Mouse (Mus musculus): ENCODE results near the gene Cfdp1. TPM values are rescaled to one million over a fixed set of nuclear protein-coding genes. Genes with fewer than 3 reads are reported as not detected.
"Not testable (repeated sequence)": the region's sequence is repeated elsewhere in the genome, so short reads cannot be mapped to it uniquely, and the experiment has no call there.

The Cfdp1 gene
- polyA plus RNA-seq, 1 experiment from 2014 or later = 184 TPM

GRCm38 (mm10) chr8:111877711-111878110 is 23.6 kb upstream of the Cfdp1 start:
- H3K4me2 ChIP-seq = no peak overlapping the region
- H3K9ac ChIP-seq = no peak overlapping the region
- H3K4me3 ChIP-seq = no peak overlapping the region
- ATAC-seq = no peak
- no peak overlapping the region for H3K27ac ChIP-seq
- peaks cover 9% of the 10 kb centered on the region for H3K4me1 ChIP-seq
- H3K9me3 ChIP-seq (replicated peaks) = no peaks in the 10 kb centered on the region
- H3K27me3 ChIP-seq = no peaks in the 10 kb centered on the region
- no peaks in the 10 kb centered on the region for H3K36me3 ChIP-seq (ENCODE audit: poor library complexity, severe bottlenecking)
- WGBS = 71% methylated on average over 9 of the region's 9 CpGs

- peak within 1 kb of the TSS; percentile 55 for H3K27ac ChIP-seq
- no peaks in the 10 kb centered on the region for H3K9me3 ChIP-seq (replicated peaks)
- H3K9ac ChIP-seq = peak within 1 kb of the TSS; percentile 50
- no peaks in the 10 kb centered on the region for H3K36me3 ChIP-seq (ENCODE audit: poor library complexity, severe bottlenecking)
- H3K27me3 ChIP-seq = no peaks in the 10 kb centered on the region
- under 1% methylated on average over 32 of the region's 53 CpGs for WGBS
- peaks cover 9% of the 10 kb centered on the region for H3K4me1 ChIP-seq
- peak; percentile 98 for ATAC-seq
- H3K4me2 ChIP-seq = peak within 1 kb of the TSS; percentile 61
- H3K4me3 ChIP-seq = peak within 1 kb of the TSS; percentile 69
Measured at GRCm38 (mm10) chr8:111876355-111876948, 22.4 kb upstream of the Cfdp1 start, which contains the start of gene Tmem170. Tmem170 (minus strand) TSS chr8:111876750.

GRCm38 (mm10) chr8:111875758-111876157 is 21.7 kb upstream of the Cfdp1 start:
- peak overlapping the region; percentile 61 for H3K4me2 ChIP-seq
- H3K9ac ChIP-seq = peak overlapping the region; percentile 50
- no peaks in the 10 kb centered on the region for H3K36me3 ChIP-seq (ENCODE audit: poor library complexity, severe bottlenecking)
- H3K27ac ChIP-seq = no peak overlapping the region
- 28% methylated on average over 9 of the region's 9 CpGs for WGBS
- H3K4me1 ChIP-seq = peaks cover 9% of the 10 kb centered on the region
- H3K4me3 ChIP-seq = peak overlapping the region; percentile 69
- no peak for ATAC-seq
- H3K9me3 ChIP-seq (replicated peaks) = no peaks in the 10 kb centered on the region
- no peaks in the 10 kb centered on the region for H3K27me3 ChIP-seq

GRCm38 (mm10) chr8:111871278-111871677 is 17.2 kb upstream of the Cfdp1 start:
- H3K27ac ChIP-seq = no peak overlapping the region
- no peak for ATAC-seq
- H3K36me3 ChIP-seq (ENCODE audit: poor library complexity, severe bottlenecking) = no peaks in the 10 kb centered on the region
- H3K9me3 ChIP-seq (replicated peaks) = no peaks in the 10 kb centered on the region
- no peak overlapping the region for H3K9ac ChIP-seq
- H3K27me3 ChIP-seq = no peaks in the 10 kb centered on the region
- H3K4me1 ChIP-seq = peaks cover 9% of the 10 kb centered on the region
- H3K4me2 ChIP-seq = no peak overlapping the region
- 84% methylated on average over 3 of the region's 3 CpGs for WGBS
- H3K4me3 ChIP-seq = no peak overlapping the region

- Histone ChIP-seq H3K4me1 (peaks cover 2% of the 10 kb centered on the region; the same call in 1 of the 2 replicates), H3K27me3 (no peaks in the 10 kb centered on the region), H3K4me3 (no peak overlapping the region), H3K27ac (no peak overlapping the region), H3K9me3 (replicated peaks) (no peaks in the 10 kb centered on the region), H3K36me3 (ENCODE audit: poor library complexity, severe bottlenecking) (peaks cover 7% of the 10 kb centered on the region; the same call in 1 of the 2 replicates), H3K9ac (no peak overlapping the region), H3K4me2 (no peak overlapping the region)
- no peak for ATAC-seq
- WGBS = 83% methylated on average over 3 of the region's 3 CpGs
Measured at GRCm38 (mm10) chr8:111870379-111870778, 16.3 kb upstream of the Cfdp1 start.

- Histone ChIP-seq H3K36me3 (ENCODE audit: poor library complexity, severe bottlenecking) (peaks cover 10% of the 10 kb centered on the region; the same call in 1 of the 2 replicates), H3K27me3 (no peaks in the 10 kb centered on the region), H3K4me3 (no peak overlapping the region), H3K4me1 (no peaks in the 10 kb centered on the region), H3K4me2 (no peak overlapping the region), H3K9ac (no peak overlapping the region), H3K27ac (no peak overlapping the region), H3K9me3 (replicated peaks) (no peaks in the 10 kb centered on the region)
- 43% methylated on average over 2 of the region's 2 CpGs for WGBS
- no peak for ATAC-seq
Measured at GRCm38 (mm10) chr8:111868664-111869063, 14.6 kb upstream of the Cfdp1 start.

- Histone ChIP-seq H3K36me3 (ENCODE audit: poor library complexity, severe bottlenecking) (peaks cover 10% of the 10 kb centered on the region; the same call in 1 of the 2 replicates), H3K27me3 (no peaks in the 10 kb centered on the region), H3K9me3 (replicated peaks) (no peaks in the 10 kb centered on the region), H3K27ac (no peak overlapping the region), H3K4me1 (no peaks in the 10 kb centered on the region), H3K4me3 (no peak overlapping the region), H3K9ac (no peak overlapping the region), H3K4me2 (no peak overlapping the region)
- ATAC-seq = no peak
- WGBS = 96% methylated on average over 6 of the region's 6 CpGs
Measured at GRCm38 (mm10) chr8:111865857-111866256, 11.8 kb upstream of the Cfdp1 start.

- Histone ChIP-seq H3K9ac (no peak overlapping the region), H3K4me1 (no peaks in the 10 kb centered on the region), H3K27ac (no peak overlapping the region), H3K27me3 (no peaks in the 10 kb centered on the region), H3K4me2 (no peak overlapping the region), H3K9me3 (replicated peaks) (no peaks in the 10 kb centered on the region), H3K36me3 (ENCODE audit: poor library complexity, severe bottlenecking) (peaks cover 10% of the 10 kb centered on the region; the same call in 1 of the 2 replicates), H3K4me3 (no peak overlapping the region)
- ATAC-seq = no peak
- 95% methylated on average over 8 of the region's 8 CpGs for WGBS
Measured at GRCm38 (mm10) chr8:111865130-111865852, 11.2 kb upstream of the Cfdp1 start.

GRCm38 (mm10) chr8:111864648-111865047 is 10.6 kb upstream of the Cfdp1 start:
- Histone ChIP-seq H3K9me3 (replicated peaks) (no peaks in the 10 kb centered on the region), H3K27ac (no peak overlapping the region), H3K4me3 (no peak overlapping the region), H3K4me2 (no peak overlapping the region), H3K27me3 (no peaks in the 10 kb centered on the region), H3K4me1 (no peaks in the 10 kb centered on the region), H3K9ac (no peak overlapping the region), H3K36me3 (ENCODE audit: poor library complexity, severe bottlenecking) (peaks cover 10% of the 10 kb centered on the region; the same call in 1 of the 2 replicates)
- WGBS = 96% methylated on average over 8 of the region's 8 CpGs
- ATAC-seq = no peak

- no peak overlapping the region for H3K4me3 ChIP-seq
- no peaks in the 10 kb centered on the region for H3K27me3 ChIP-seq
- no peaks in the 10 kb centered on the region for H3K4me1 ChIP-seq
- H3K4me2 ChIP-seq = no peak overlapping the region
- H3K9me3 ChIP-seq (replicated peaks) = no peaks in the 10 kb centered on the region
- no peak for ATAC-seq
- 89% methylated on average over 4 of the region's 4 CpGs for WGBS
- peaks cover 10% of the 10 kb centered on the region; the same call in 1 of the 2 replicates for H3K36me3 ChIP-seq (ENCODE audit: poor library complexity, severe bottlenecking)
- no peak overlapping the region for H3K9ac ChIP-seq
- no peak overlapping the region for H3K27ac ChIP-seq
Measured at GRCm38 (mm10) chr8:111863280-111863679, 9.2 kb upstream of the Cfdp1 start.

GRCm38 (mm10) chr8:111855977-111856376 is 1.9 kb upstream of the Cfdp1 start:
- ATAC-seq = no peak
- WGBS = 90% methylated on average over 12 of the region's 12 CpGs
- Histone ChIP-seq H3K27me3 (no peaks in the 10 kb centered on the region), H3K9ac (no peak overlapping the region), H3K9me3 (replicated peaks) (no peaks in the 10 kb centered on the region), H3K36me3 (ENCODE audit: poor library complexity, severe bottlenecking) (no peaks in the 10 kb centered on the region), H3K4me1 (peaks cover 14% of the 10 kb centered on the region), H3K4me3 (no peak overlapping the region), H3K4me2 (no peak overlapping the region), H3K27ac (no peak overlapping the region)

GRCm38 (mm10) chr8:111853219-111853618 is 872 bp downstream of the Cfdp1 start:
- H3K9me3 ChIP-seq (replicated peaks); H3K27me3 ChIP-seq; ATAC-seq; H3K27ac ChIP-seq; H3K36me3 ChIP-seq (ENCODE audit: poor library complexity, severe bottlenecking): not testable (repeated sequence)
- 65% methylated on average over 12 of the region's 12 CpGs for WGBS
- Histone ChIP-seq H3K4me3 (peak overlapping the region; percentile 97), H3K4me2 (peak overlapping the region; percentile 92), H3K9ac (peak overlapping the region; percentile 93), H3K4me1 (peaks cover 14% of the 10 kb centered on the region)
